Mouse (Mus musculus) spleen, embryonic (tissue): ENCODE measurements around the gene Kras.

Experiments
- CTCF ChIA-PET: fragments of 350-600 bp; sonication (Branson Sonifier 250); formaldehyde crosslinking; loops from one replicate; lab custom pipeline; 2022; lab: Charles Lee

Kras gene

GRCm38 (mm10) chr6:145197949-145198686 is 51.9 kb downstream of the Kras start:
- CTCF ChIA-PET, result no interaction called here

GRCm38 (mm10) chr6:145193446-145193845 is 56.6 kb downstream of the Kras start:
- CTCF ChIA-PET, result interaction anchor here (0.5 to 0.9 kb wide), 2 partner anchors 30 to 33 kb away, joined by 3 read pairs; no protein-coding TSS in a partner anchor

- CTCF ChIA-PET, result interaction anchor here (0.5 kb wide), 1 partner anchor 33 kb away, joined by 3 read pairs; no protein-coding TSS in a partner anchor
Measured at GRCm38 (mm10) chr6:145193038-145193437, 57.0 kb downstream of the Kras start.

- CTCF ChIA-PET, result interaction anchor here (1.2 kb wide), 1 partner anchor 99 kb away, joined by 5 read pairs; no protein-coding TSS in a partner anchor
Measured at GRCm38 (mm10) chr6:145187093-145188088, 62.6 kb downstream of the Kras start.

GRCm38 (mm10) chr6:145186096-145186495 is 63.9 kb downstream of the Kras start:
- CTCF ChIA-PET, result no interaction called here

GRCm38 (mm10) chr6:145182044-145182443 is 68.0 kb downstream of the Kras start:
- CTCF ChIA-PET, result no interaction called here

- CTCF ChIA-PET, result interaction anchor here (1.0 kb wide), 1 partner anchor 239 kb away, joined by 3 read pairs; no protein-coding TSS in a partner anchor
Measured at GRCm38 (mm10) chr6:145179665-145180064, 70.4 kb downstream of the Kras start.

- CTCF ChIA-PET, result interaction anchor here (1.0 kb wide), 1 partner anchor 54 kb away, joined by 3 read pairs; no protein-coding TSS in a partner anchor
Measured at GRCm38 (mm10) chr6:145176474-145176873, 73.6 kb downstream of the Kras start.

GRCm38 (mm10) chr6:145175571-145175981 is 74.5 kb downstream of the Kras start:
- CTCF ChIA-PET, result no interaction called here

DNA sequence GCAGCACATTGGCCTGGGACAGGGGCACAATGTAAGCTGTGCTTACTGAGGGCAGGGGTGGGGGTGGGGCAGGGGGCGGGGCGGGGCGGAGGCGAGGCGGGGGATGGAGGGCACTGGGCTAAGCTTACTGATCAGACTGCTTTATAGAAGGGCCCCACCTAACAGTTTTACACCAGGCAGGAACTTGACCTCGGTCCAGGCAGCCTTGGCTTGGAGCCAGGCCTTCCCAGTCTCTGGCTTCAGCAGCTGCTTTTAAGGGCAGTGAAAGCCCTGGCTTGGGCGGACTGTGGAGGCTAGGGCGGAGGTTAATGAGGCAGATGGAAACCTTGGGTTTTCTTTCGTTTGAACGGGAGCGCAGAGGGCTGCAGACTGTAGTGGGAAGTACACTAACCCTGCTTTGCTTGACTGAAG is 76.3 kb downstream of the Kras start:
- CTCF ChIA-PET, result no interaction called here

- CTCF ChIA-PET, result no interaction called here
Measured at GRCm38 (mm10) chr6:145171892-145172606, 78.0 kb downstream of the Kras start.
